Mouse (Mus musculus) gastrocnemius, postnatal 10 days (tissue): ENCODE data around the gene Snx29. TPM values are rescaled to one million over a fixed set of nuclear protein-coding genes. Genes with fewer than 3 reads are reported as not detected.
A peak's percentile ranks its signal among the peaks of the same experiment; 100 is the strongest.
"Not testable (repeated sequence)": the region's sequence is repeated elsewhere in the genome, so short reads cannot be mapped to it uniquely, and the experiment has no call there.

Experiments used
- DNase-seq: peaks from one replicate; pipeline ENCODE4 v3.0.0; 2021; ENCODE audit warnings: mixed read lengths
- total RNA-seq, 2 experiments: library from RNA; stranded (reverse); gene quantifications; 2 replicates each; pipeline ENCODE4 v1.2.3; 2021

The Snx29 gene
- total RNA-seq, 2 experiments from 2014 or later: 12.9 to 16.0 TPM

DNA sequence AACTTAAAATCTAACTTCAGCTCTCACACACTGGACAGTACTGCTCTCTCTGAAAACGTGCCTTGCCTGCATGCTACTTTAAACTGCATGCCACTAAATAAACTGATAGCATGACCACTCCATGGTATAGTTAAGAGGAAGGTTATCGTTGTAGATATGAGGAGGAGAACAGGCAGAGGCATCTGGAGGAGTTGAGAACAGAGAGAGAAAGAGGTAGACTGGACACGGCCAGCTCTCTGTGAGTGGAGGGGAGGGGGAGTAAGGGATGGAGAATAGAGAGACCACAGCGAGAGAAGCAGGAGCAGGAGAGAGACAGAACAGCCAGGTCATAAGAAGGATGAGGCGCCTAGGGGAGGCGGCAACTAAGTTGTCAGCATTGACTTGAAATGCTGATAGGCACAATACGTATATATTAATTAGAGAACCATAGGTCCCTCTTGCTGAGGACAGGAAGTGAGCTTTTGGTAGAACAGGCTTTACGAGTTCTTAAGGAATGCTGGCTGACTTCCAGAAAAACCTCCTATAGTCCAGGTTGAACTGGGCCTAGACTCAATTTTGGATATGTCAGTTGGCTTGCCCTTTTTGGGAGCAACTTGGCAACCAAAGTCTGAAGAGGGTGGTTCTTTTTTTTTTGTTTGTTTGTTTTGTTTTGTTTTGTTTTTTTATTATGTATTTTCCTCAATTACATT, 85.4 kb downstream of the Snx29 start:
- no peak for DNase-seq

DNA sequence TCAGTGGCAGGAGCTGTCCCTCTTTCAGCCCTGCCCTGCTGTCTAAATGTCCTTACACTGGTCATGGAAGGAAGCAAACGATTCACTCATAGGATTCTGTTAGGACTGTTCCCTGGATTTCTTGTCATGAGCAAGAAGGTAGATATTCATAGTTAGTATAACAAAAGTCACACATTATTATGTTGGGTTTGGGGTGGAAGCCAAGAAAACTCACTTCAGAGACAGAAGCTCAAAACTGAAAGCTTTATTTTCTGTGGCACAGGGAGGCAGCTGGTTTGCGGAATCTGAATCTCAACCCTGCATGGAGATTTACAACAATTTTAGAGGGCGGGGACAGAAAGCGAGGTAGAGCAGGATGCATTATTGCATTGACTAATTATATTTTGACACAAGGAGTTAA, 86.0 kb downstream of the Snx29 start:
- DNase-seq: no peak

DNA sequence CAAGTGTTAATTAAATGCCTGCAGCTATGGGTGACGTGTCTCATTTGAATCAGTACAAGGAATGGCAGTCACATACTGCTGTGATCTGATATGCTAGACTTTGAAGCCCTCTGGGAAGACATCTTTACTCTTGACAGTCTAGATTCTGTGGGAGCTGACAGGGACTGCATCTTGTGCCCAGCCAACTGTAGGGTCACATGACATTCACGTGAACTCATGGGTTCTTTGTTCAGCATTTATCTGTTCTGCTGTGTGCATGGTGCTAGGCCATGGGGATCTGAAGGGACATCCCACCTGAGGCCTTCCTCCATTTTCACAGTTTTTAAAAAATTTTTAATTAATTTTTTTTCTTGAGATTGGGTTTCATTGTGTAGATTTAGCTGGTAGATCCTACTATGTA, 91.9 kb downstream of the Snx29 start:
- no peak for DNase-seq

DNA sequence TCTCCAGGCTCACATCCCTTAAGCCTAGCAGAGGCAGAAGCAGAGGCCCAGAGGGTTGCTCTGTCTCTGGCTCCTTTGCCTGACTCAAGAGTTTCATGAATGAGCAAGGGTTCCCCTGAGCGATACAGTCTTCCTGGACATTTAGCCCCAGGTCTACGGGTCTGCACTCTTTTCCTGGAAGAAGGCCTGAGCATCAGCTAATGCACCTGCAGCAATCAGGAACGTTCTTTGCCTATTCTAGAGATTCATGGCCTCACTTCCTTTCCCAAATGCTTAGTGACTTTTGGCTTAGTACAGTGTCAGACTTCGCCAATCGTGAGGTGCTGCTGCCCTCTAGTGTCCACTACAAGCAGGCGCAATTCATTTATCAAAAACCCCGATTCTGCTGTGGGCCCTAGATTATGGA, 95.5 kb downstream of the Snx29 start:
- DNase-seq: peak; percentile 50

DNA sequence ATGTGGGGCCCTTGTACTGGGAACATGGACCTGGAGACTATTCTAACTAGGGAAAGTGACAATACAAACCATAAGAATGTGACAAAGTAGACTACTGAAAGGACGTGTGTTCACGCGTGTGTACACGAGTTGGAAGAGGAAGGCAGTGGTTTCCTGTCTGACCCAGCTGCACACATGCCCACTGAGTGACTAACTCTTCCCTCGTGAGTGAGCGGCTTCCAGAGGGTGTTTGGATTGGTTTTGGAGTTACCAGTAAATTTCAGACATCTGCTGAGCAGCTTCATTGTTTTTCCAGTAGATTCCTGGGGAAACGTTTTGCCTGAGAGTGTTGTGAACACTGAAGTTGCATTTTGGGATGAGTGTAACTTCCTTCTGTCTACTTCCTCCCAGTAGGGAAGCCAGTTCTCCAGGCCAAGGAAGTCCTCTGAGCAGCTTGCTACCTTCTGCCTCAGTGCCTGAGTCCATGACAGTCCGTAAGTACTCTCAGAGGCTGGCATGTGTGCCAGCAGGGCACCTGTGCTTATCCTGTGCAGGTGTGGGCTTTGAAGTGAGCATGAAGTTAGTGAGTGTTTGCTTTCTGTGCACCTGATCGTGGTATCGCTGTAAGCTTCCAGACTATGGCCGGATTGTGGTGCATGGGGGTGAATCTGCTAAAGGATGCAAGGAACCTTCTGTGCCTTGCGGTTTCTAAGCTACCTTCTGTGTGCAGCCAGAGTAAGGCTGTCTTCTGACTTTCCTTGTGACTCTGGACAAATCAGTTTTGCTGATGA, 97.8 kb downstream of the Snx29 start:
- DNase-seq: no peak

DNA sequence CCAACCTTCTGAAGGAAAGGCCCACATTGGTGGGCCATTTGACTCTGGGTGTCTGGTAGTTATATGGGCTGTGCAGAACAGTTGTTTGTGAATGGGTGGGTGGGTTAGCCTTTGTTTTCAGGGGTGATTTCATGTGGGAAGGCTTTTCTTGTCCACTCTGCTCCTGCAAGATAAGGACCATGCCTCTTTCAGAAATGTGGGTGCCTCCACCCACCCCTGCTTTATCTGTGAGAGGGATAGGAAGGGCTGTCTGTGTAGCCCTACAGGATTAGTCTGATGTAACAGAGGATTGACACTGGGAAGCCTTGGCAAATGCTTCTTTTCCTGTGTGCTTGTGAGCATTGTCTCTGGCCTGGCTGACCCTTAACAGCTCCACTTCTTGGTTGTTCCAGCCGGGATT, 99.5 kb downstream of the Snx29 start:
- DNase-seq: no peak

DNA sequence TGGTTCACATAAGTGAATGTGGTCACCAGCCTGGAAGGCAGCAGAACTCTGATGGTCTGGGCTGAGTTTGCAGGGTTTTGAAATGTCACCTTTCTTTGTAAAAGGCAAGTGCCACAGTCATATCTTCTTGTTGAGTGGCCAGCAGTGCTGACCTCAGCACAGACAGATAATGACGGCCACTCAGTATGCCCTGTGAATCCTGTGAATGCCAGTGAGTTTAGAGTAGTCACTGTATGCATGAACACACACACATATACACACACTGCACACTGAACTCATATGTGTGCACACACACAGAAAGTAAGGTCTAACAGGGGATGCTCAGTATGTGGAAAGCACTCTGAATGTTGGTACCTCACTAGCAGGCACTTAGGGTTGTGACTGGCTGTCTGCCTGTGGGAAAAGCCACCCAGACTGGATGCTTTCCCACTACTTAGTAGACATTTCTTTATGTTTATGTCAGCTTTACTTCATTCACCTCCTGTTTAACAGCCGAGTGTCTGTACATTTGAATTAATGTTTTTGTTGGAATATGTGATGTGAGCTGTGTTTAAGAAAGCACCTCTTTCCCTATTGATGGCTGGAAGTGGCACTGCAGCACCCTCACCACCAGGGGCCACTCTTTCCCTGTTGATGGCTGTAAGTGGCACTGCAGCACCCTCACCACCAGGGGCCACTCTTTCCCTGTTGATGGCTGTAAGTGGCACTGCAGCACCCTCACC, 100.3 kb downstream of the Snx29 start:
- no peak for DNase-seq

DNA sequence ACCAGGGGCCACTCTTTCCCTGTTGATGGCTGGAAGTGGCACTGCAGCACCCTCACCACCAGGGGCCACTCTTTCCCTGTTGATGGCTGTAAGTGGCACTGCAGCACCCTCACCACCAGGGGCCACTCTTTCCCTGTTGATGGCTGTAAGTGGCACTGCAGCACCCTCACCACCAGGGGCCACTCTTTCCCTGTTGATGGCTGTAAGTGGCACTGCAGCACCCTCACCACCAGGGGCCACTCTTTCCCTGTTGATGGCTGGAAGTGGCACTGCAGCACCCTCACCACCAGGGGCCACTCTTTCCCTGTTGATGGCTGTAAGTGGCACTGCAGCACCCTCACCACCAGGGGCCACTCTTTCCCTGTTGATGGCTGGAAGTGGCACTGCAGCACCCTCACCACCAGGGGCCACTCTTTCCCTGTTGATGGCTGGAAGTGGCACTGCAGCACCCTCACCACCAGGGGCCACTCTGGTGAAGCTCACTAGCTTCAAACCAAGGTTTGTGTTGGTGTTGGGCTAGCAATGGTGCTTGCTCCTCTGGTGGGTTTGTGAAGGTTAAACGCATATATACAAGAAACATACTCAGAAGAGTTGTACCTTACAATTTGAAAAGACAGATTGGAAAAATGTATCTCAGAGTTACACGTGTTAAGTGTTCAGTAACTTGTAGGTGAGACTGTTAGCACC, 101.0 kb downstream of the Snx29 start:
- DNase-seq: peak; percentile 27

DNA sequence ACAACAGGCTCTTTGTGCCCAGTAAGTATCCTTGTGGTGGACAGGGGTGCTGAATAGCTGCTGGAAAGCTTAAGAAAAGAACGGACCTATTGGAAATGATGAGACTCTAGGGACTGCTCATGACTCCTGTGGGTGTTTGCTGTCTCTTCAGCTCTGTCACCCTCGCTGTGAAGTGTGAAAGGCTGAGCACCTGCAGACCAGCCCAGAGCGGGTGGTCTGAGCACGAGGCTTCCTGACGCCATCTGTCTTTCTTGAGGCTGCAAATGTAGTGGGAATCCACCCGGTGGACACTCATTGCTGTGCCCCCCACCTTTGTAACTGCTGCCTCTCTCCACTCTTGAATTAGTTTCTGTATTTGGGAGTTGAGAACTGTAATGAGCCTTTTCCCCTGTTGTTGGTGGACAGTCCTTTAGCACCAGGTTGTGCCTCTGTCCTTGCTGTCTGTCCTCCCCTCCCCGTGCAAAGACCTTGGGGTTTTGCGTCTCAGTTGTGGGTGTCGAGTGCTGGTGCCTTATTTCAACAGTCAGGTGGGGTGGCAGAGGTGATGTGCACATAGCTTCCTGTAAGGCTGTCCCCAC, 101.9 kb downstream of the Snx29 start:
- no peak for DNase-seq

DNA sequence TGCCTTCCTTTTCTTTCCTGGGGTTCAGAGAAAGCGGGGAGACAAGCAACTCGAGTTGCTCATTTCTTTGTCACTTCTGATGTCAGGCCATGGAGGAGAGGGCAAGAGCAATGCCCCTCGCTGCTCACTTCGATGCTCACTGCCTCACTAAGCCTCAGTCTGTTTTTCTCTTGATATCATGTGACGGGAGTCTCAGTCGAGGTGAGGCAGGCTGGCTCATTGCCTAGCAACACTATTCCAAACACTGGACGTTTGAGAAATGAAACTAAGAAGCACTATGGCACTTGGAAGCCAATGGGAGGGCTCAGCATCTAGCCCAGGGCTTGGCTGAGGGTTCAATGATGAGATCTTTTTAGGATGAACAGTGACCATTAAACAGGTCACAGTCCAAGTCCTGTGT, 102.6 kb downstream of the Snx29 start:
- DNase-seq: no peak

DNA sequence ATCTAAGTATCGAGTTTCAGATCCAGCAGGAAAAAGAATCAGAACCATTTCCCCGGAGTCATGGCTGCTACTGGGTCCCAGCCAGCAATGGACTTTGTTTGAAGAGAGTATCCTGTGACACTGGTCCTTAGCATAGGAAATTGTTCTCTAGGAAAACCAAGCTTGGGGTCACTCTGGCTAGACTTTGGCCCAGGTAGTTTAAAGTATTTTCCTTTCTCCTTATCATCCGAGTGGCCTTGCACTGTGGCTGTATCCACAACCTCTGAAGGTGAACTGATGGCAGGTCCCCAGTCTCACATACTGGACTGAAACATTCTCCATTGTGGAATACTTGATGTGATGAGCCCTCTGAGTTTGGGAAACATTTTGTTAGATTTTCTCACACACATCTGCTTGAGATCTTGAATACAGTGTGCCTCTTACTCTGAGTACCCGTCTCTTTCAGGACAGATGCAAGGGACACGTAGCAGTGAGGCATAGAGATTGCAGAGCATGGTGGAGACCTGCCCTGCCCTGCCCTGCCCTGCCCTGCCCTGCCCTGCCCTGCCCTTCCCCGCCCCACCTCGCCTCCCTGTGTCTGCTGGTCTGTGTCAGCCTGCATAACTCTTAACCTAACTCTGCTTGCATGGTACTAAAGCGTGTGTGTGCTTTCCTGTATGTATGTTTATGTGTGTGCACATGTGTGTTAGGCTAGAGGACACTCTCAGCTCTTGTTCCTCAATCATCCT, 104.3 kb downstream of the Snx29 start:
- DNase-seq: no peak

DNA sequence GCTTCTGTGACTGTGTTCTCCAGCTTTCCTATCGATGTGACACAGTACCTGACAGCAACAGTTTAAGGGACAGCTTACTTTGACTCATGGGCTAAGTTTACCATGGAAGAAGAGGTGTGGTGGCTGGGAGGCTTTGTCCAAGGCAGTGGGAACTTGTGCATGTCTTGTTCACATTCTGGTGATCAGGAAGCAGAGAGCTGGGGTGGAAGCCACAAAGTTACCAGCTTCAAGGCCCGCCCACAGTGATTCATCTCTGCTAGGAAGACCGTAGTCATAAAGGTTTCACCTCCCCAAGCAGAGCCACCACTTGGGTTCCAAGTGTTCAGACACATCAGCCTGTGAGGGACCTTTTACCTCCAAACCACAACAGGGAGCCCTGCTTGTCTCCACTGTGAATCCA, 107.1 kb downstream of the Snx29 start:
- DNase-seq: no peak

DNA sequence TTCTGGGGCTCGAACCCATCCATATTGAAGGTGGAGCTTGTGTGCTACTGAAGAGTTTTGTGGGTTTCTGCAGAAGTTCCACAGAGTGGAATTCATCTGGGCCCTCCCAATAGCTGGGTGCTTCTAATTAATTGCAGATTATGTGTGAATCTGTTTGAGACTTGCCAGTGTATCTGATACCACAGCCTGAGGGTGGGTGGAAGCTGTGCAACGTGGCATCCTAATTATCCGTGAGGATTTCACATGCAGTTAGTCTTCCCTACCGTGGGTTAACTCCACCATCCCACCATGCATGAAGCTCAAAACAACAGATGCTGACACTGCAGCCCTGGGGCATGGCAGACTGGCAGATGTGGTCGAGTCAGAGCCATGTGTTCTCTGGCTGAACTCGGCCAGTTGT, 107.8 kb downstream of the Snx29 start:
- DNase-seq: no peak

DNA sequence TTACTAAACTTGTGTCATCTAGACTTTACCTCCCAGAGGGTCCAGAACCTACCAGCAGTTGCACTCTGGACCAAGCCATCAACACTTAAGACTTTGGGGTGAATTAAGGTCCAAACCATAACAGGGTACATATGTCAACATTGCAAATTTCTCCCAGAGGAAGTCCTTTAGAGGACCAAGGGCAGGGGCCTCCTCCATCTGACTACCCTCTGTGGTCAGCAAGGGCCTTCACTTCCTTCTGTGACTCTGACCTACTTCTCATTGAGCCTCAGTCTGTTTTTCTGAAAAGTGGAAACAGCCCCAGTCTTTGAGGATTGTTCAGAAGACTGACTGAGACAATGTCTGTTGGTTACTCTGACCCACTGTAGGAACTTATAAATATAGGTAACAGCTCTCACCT, 111.1 kb downstream of the Snx29 start:
- no peak for DNase-seq

DNA sequence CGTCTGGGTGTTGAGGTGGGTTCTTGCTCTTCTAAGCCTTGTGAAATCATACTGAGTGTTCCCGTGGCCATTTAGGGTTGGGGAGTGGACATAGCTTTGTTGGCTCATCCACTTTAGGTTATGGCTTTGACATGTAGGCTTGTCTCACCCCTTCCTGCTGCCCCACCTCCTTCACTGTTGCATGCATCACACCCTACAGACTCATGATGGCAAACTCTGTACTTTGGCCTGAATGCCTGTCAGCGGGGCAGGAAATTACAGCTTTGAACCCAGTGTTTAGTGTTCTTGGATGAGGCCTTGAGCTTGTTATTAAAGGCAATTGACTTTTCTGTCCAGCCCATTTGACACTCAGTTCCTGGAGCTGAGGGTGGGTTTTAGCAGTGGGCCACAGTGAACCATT, 114.9 kb downstream of the Snx29 start:
- no peak for DNase-seq

DNA sequence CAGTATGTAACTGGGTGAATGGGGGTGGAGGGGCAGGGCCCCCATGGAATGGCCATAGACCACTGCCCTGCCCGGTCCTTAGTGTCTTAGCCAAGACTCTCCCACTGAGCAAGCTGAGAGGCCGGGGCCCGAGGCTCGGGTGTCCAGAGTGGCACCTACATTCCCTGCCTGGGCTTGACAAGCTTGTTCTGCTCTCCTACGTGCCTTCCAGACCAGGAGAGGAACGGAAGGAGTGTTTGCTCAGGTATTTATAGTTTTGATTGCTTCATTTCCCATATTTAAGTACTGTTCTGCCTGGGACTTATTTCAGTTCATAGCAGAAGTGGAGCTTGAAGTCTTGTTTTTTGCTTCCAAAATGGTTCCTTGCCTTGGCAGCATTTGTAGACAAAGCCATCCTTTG, 116.7 kb downstream of the Snx29 start:
- no peak for DNase-seq

DNA sequence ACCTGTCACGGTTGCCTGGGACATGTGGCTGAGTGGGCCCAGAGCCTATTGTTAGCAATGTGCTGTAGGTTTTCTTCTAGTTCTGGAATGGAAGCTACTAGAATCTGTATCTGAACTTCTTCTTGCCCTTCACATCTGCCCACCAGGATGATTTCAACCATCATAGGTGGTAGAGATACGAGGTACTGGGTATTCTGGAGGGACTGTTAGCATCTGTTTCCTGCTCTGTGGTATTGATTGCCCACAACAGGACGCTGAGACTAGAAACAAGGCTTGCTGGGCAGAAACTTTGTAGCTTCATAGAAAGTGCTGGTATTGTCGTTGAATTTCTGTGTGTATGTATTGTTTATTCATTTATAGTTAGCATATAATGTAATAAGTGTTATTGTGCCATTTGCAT, 118.9 kb downstream of the Snx29 start:
- no peak for DNase-seq

DNA sequence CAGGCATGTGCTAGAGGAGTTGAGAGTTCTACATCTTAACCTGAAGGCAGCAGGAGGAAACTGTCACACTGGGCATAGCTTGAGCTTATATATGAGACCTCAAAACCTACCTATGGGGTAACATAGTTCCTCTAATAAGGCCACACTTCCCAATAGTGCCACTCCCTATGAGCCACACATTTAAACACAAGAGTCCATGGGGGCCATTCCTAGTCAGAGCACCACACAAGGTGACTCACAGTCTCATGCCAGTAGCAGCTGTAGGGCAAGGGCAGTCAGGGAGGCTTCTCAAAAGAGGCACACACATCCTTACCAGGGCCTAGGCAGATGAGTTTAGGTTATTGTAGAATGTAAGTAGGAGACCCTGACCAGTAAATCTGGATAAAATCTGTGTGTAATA, 119.8 kb downstream of the Snx29 start:
- DNase-seq: no peak

DNA sequence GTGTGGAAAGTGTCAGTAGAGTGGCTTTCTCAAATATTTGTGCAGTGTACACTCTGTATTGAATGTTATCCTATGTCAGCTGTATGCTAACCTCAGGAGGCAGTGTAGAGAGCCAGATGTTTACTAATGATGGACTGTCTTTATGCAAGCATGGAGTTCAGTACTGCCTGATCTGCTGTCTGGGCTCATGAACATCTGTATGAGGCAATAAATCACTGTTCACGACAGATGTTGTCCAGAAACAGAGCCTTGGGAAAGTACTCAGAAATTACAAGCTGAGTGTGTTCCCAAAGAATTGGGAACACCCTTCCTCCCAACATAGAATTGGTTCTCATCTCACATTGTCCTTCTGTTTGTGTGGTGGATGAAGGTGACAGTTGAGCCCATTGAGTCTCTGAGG, 121.9 kb downstream of the Snx29 start:
- no peak for DNase-seq

DNA sequence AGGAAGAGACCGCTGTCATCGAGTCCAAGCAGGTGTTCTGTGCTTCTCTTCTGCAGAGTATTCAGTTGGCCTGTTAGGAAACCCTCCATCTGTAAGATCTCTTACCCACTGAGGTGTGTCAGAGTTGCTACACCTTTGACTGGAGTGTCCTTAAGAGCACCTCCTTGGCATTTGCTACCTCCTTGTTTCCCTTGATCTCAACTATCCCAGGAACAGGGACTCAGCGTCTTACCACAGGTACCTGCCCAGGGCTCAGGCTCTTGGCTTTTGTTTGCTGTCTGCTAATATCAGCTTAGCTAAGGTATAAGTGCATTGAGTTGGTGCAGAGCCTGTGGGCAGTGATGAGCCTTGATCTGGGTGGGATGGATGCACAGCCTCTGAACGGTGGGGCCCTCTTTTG, 124.3 kb downstream of the Snx29 start:
- no peak for DNase-seq

DNA sequence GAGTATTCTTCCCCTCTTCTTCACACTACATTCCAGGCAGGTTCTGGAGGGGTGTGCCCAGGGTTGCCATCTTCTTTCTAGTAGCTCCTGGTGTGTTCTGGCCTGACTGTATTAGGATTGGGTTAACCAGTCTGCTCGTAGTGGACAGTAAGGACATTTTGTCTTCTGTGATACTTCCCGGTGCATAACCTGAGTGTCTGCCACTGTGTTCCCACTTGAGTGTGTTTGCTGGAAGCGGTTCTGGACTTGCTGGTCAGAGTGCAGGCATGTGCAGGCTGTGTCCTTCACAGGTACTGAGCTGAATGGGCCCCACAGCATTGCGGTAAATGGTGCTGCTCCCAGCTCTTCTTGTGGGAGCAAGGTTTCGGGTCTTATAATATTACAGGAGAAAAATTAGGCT, 125.2 kb downstream of the Snx29 start:
- DNase-seq: no peak

DNA sequence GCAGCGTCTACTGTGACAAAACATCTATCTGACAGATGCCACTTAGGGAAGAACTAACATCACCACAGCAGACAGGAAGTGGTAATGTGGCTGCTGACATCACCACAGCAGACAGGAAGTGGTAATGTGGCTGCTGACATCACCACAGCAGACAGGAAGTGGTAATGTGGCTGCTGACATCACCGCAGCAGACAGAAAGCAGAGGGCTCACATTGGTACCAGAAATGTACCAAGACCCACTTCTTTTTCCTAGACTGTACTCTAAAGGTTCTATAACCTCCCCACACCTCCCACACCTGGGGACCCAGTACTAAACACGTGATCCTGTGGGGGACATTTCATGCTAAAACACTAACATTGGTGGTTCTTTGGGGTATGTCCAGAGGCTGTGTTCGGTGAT, 126.0 kb downstream of the Snx29 start:
- DNase-seq: not testable (repeated sequence)
